Mouse (Mus musculus): ENCODE measurements at regions not wholly inside any gene's neighbourhood (a gene's known extent, or its start where the extent isn't known, plus 50 kb on each side); places are given as distances from the start of the nearest gene placed in this dataset.

GRCm38 (mm10) chr4:61909409-61909808, 74.4 kb upstream of the Mup5 start:
- H3K27ac ChIP-seq (ENCODE audit: insufficient read depth, low read length), result no peak overlapping the region
- TF ChIP-seq CTCF (IDR thresholded peaks at IDR 0.05; ENCODE audit: low read depth, low read length) (peak; percentile 7), POLR2A (IDR thresholded peaks at IDR 0.05; ENCODE audit: insufficient read depth, low read length) (no peak)
- no peaks in the 10 kb centered on the region for H3K4me1 ChIP-seq (ENCODE audit: control insufficient read depth, insufficient read depth, low read length)
- peaks cover 12% of the 10 kb centered on the region; the same call in 1 of the 2 replicates for H3K9me3 ChIP-seq (replicated peaks; ENCODE audit: control insufficient read depth, insufficient read depth, low read length, poor library complexity, severe bottlenecking)
- no peak overlapping the region for H3K4me3 ChIP-seq (ENCODE audit: low read depth, low read length)
- no peaks in the 10 kb centered on the region for H3K36me3 ChIP-seq (ENCODE audit: control insufficient read depth, insufficient read depth, low read length, poor library complexity, severe bottlenecking)
- no peak overlapping the region for H3K9ac ChIP-seq (ENCODE audit: low read depth, poor library complexity, severe bottlenecking)
- no peaks in the 10 kb centered on the region for H3K27me3 ChIP-seq (ENCODE audit: control insufficient read depth, insufficient read depth, low read length, poor library complexity, severe bottlenecking)

GRCm38 (mm10) chr4:61902136-61902535, 67.1 kb upstream of the Mup5 start:
- H3K36me3 ChIP-seq (ENCODE audit: control insufficient read depth, insufficient read depth, low read length, poor library complexity, severe bottlenecking), result no peaks in the 10 kb centered on the region
- TF ChIP-seq CTCF (IDR thresholded peaks at IDR 0.05; ENCODE audit: low read depth, low read length) (no peak), POLR2A (IDR thresholded peaks at IDR 0.05; ENCODE audit: insufficient read depth, low read length) (no peak)
- peaks cover 18% of the 10 kb centered on the region; the same call in 1 of the 2 replicates for H3K9me3 ChIP-seq (replicated peaks; ENCODE audit: control insufficient read depth, insufficient read depth, low read length, poor library complexity, severe bottlenecking)
- no peak overlapping the region for H3K27ac ChIP-seq (ENCODE audit: insufficient read depth, low read length)
- H3K4me1 ChIP-seq (ENCODE audit: control insufficient read depth, insufficient read depth, low read length), result no peaks in the 10 kb centered on the region
- H3K27me3 ChIP-seq (ENCODE audit: control insufficient read depth, insufficient read depth, low read length, poor library complexity, severe bottlenecking), result no peaks in the 10 kb centered on the region
- no peak overlapping the region for H3K4me3 ChIP-seq (ENCODE audit: low read depth, low read length)
- no peak overlapping the region for H3K9ac ChIP-seq (ENCODE audit: low read depth, poor library complexity, severe bottlenecking)

- Histone ChIP-seq H3K36me3 (ENCODE audit: control insufficient read depth, insufficient read depth, low read length, poor library complexity, severe bottlenecking) (no peaks in the 10 kb centered on the region), H3K9ac (ENCODE audit: low read depth, poor library complexity, severe bottlenecking) (no peak overlapping the region), H3K4me1 (ENCODE audit: control insufficient read depth, insufficient read depth, low read length) (no peaks in the 10 kb centered on the region), H3K27me3 (ENCODE audit: control insufficient read depth, insufficient read depth, low read length, poor library complexity, severe bottlenecking) (no peaks in the 10 kb centered on the region), H3K4me3 (ENCODE audit: low read depth, low read length) (no peak overlapping the region), H3K27ac (ENCODE audit: insufficient read depth, low read length) (no peak overlapping the region), H3K9me3 (replicated peaks; ENCODE audit: control insufficient read depth, insufficient read depth, low read length, poor library complexity, severe bottlenecking) (peaks cover 21% of the 10 kb centered on the region)
- TF ChIP-seq POLR2A (IDR thresholded peaks at IDR 0.05; ENCODE audit: insufficient read depth, low read length) (no peak), CTCF (IDR thresholded peaks at IDR 0.05; ENCODE audit: low read depth, low read length) (no peak), EP300 (IDR thresholded peaks at IDR 0.05; ENCODE audit: insufficient read depth, low read depth, low read length) (no peak)
Measured at GRCm38 (mm10) chr4:61898184-61898583, 63.2 kb upstream of the Mup5 start.

- H3K4me3 ChIP-seq (ENCODE audit: low read depth, low read length), result no peak overlapping the region
- H3K27me3 ChIP-seq (ENCODE audit: control insufficient read depth, insufficient read depth, low read length, poor library complexity, severe bottlenecking), result no peaks in the 10 kb centered on the region
- no peak overlapping the region for H3K27ac ChIP-seq (ENCODE audit: insufficient read depth, low read length)
- no peak for TF ChIP-seq EP300 (IDR thresholded peaks at IDR 0.05; ENCODE audit: insufficient read depth, low read depth, low read length)
- TF ChIP-seq POLR2A (IDR thresholded peaks at IDR 0.05; ENCODE audit: insufficient read depth, low read length), result no peak
- TF ChIP-seq CTCF (IDR thresholded peaks at IDR 0.05; ENCODE audit: low read depth, low read length), result no peak
- H3K9ac ChIP-seq (ENCODE audit: low read depth, poor library complexity, severe bottlenecking), result no peak overlapping the region
- H3K4me1 ChIP-seq (ENCODE audit: control insufficient read depth, insufficient read depth, low read length), result no peaks in the 10 kb centered on the region
- peaks cover 19% of the 10 kb centered on the region for H3K9me3 ChIP-seq (replicated peaks; ENCODE audit: control insufficient read depth, insufficient read depth, low read length, poor library complexity, severe bottlenecking)
- no peaks in the 10 kb centered on the region for H3K36me3 ChIP-seq (ENCODE audit: control insufficient read depth, insufficient read depth, low read length, poor library complexity, severe bottlenecking)
Measured at GRCm38 (mm10) chr4:61897176-61897575, 62.1 kb upstream of the Mup5 start.

All from ES-Bruce4 (cell line).